Mouse (Mus musculus): ENCODE measurements around the gene Nr6a1. TPM values are rescaled to one million over a fixed set of nuclear protein-coding genes. Genes with fewer than 3 reads are reported as not detected.

Nr6a1 gene
- polyA plus RNA-seq, 3 experiments from 2014 or later, result 0.37 to 0.63 (median 0.54) TPM

DNA sequence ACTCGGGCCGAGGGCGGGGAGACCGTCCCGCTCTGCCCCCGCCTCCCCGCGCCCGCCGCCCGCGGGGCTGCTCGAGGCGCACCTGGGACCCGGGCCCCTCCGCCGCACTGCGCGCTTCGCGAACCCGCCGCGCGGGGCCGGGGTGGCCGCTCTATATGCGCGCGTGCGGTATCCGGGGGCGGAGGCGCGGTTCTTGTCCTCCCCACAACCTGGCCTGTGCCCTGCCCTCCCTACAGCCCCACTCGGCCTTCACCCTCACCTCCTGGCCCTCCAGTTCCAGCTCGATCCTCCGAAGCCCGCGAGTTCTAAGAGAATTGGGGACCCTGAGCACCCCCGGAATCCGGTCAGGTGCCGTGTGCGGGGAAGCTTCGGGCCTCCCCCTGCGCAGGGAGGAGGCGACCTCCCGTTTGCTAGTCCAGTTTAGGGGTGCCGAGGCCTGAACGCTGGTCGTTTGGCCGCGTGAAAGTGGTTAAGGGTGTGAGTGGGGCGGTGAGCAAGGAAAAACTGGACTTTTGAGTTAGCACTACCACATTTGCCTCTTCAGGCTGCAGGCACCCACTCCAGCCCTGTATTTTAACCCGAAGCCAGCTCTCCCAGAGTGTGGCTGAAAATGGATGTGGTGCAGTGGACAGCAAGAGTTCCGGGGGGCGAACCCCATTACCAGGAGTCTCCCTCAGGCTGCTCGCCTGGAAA is 215.3 kb downstream of the Nr6a1 start:
- ATAC-seq, result no peak

DNA sequence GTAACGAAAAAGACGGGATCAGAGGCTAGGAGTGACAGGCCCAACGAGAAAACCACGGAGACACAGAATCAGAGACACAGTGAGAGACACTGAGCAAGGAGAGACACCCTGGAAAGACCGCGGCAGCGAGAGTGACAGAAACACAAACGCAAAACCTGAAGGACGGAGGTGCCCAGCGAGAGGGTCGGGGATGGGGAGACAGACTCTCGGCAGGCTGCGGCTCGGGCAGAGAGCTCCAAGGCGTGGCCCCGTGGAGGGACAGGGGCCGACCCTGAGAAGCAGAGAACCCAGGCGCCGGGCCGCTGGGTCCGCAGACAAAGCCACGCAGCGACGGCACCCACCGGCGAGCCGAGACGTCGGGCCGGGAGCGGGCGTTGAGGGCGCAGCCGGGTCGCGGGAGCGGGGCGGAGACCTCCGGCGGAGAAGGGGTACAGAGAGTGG is 216.0 kb downstream of the Nr6a1 start:
- ATAC-seq, result no peak

DNA sequence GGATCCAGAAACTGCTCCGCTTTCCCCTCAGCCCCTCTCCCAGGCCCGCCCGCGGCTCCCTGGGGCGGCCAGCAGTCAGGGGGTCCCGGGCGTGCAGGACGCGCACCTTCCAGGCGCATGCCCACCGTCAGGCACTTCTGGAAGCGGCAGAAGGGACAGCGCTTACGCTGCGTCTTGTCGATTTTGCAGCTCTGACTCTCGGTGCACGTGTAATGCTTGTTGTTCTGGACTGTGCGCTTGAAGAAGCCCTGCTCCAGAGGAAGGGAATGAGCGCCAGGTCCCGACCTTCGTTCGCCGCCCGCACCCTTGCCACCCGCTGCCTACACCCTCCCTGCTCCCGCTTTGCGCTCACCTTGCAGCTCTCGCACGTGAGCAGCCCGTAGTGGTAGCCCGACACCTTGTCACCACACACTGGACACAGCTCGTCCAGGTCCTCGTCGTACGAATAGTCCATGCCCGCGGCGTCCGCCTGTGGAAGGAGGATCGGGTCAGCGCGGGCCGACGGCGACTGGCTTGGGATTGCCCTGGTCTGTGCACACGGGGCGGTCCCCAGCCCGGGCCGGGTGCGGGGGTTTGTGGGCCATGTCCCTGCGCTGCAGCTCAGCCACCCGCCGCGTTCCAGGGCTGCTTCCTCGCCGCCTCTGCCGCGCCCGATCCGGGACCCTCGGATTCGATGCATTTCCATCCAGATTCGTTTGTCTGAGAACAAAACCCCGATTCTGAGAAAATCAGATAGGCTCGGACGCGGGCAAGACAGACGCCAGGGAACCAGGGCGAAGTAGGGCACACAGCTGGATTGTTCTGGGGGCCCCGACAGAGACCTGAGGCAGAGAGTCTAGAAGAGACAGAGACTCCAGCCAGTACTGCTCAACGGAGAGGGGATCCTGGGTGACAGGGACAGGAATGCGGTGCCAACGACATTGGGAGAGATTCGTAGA is 216.9 kb downstream of the Nr6a1 start:
- ATAC-seq, result no peak

- ATAC-seq, result no peak
These were observed 218.4 kb downstream of the Nr6a1 start for GRCm38 (mm10) chr2:38708907-38709688.

DNA sequence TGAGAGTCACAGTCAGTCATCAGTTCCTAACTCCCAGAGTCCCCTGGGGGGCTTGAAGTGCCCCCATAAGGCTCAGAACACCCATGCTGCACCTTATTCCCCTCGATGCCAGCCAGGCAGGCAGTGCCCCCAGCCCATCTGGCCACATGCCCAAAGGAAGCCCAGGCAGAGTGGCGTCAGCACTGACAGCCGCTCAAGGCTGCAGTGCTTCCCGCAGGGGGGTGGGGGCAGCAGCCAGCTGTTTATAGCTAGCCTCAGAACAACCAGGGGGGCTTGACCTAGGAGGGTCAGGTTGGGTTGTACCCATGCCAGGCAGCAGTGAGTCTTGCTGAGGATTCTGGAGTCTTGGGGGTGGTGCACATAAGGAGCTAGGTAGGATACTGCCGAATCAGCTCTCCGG is 220.8 kb downstream of the Nr6a1 start:
- no peak for ATAC-seq

- no peak for ATAC-seq
These were observed 222.5 kb downstream of the Nr6a1 start for GRCm38 (mm10) chr2:38705036-38705435.

GRCm38 (mm10) chr2:38704336-38704735 is 223.2 kb downstream of the Nr6a1 start:
- no peak for ATAC-seq

GRCm38 (mm10) chr2:38700177-38700576 is 227.3 kb downstream of the Nr6a1 start:
- ATAC-seq, result no peak

- no peak for ATAC-seq
These were observed 228.9 kb downstream of the Nr6a1 start for GRCm38 (mm10) chr2:38698623-38699022.

DNA sequence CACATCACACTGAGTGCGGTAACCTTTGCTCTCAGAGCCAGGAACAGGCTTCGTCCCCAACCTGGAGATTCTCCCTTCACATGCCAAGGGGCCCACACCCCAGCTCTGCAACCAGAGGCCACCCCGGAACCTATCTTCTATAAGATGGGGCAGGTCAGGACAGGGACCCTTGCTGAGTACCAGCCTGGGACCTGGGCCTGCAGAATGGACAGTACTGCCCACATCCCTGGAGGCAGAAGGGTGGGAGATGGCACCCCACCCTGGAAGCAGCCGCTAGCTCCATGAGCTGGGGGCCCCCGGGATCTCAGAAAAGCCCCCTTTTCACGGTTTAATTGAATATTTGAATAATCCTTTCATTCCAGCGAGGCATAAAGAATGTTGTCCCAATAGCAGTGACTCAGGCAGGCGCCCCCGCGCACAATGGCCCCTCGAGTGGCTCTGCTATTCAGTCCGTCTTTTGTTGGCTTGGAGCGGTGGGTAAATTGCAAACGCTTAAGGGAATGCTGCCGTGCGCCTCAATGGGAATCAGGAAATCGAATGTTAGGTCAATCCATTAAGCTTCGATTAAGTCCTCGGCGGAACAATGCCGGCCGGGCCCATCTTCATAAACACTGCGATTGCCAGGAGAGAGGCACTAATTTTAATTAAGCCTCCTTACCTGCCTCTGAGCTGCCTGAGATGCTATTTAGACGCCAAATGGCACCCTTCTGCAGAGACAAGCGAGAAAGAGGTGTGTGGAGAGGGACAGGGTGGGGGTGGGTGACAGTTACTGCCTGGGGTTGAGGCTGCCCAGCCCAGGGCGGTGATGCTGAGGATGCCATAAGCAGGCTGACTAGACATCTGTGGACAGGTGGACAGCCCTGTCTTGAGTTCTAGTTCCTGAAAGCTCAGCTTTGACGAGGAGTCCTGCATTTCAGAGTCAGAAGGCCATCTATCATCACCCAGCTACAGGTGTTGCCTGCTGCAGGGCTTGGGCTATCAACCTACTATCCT is 230.1 kb downstream of the Nr6a1 start:
- no peak for ATAC-seq

GRCm38 (mm10) chr2:38695770-38696169 is 231.7 kb downstream of the Nr6a1 start:
- ATAC-seq, result no peak

DNA sequence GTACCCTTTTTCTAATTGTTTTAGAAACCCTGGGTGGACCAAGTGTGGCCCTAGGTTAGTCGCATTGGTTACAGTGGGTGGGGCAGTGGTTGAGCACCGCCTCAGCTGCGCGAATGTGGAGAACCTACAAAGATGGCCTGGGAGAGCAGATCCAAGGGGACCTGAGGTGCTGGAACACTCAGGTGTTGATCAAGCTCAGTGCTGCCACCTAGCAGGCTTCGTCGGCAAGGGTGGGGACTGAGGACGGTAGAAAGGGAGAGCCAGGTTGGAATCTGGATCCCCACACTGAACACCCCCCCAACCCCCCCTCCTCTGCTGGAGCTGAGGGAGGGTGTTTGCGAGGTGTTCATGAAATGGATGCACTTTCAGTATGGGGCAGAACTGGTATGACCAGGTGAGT is 235.9 kb downstream of the Nr6a1 start:
- no peak for ATAC-seq

- ATAC-seq, result no peak
These were observed 237.6 kb downstream of the Nr6a1 start for GRCm38 (mm10) chr2:38689881-38690280.

- ATAC-seq, result no peak
These were observed 238.5 kb downstream of the Nr6a1 start for GRCm38 (mm10) chr2:38688791-38689520.

DNA sequence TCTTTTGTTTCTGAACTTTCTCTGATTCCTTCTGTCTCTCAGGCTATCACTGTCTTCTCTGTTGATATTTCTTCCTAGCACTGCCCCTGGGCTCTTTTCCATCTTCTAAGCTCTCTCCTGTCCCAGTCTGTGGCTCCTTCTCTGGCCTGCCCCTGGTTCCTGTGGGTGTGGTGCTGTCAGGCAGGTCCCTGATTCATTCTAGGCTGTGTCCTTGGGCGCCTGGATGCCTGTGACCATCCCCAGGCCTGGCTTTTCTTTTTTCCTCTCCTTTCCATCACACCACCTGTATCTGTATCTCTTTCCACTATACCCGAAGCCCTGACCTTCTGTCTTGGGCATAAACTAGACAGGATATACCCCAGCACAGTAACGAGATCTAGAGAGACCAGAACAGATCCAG is 241.7 kb downstream of the Nr6a1 start:
- ATAC-seq, result no peak

DNA sequence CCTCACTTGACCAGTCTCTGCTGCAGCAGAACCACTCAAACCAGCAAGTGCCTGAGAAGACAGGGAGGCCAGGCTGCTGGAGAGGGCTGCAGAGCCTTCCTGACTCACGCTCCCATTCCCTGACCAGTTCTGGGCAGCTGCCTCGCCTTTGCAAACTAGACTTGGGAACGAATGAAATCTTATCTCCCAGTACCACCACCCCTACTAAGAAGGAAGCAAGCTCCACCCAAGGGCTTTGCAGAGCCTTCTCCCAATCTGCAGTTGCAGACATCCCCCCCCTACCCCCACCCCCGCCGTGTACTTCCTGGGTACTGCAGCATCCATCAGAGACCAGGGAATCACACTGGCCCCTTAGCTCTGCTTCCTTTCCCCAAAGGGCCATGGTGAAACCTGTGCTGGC is 244.4 kb downstream of the Nr6a1 start:
- no peak for ATAC-seq

DNA sequence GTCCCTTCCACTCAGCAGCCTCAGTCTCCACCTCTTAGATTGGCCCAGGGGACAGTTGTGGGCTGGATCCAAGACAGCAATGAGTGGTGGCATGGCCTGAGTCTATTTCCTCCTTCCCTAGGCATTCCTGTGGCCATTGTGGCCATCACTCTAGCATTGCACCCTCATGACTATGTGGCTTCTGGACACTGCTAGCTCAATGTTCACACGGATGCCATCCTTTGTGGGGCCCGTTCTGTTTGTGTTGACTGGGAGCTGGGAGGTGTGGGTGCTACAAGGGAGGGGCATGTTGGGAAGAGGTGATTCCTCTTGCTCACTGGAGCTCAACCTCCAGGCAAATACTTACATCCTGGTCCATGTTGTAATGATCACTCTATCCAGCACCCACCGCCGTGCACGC is 245.3 kb downstream of the Nr6a1 start:
- ATAC-seq, result no peak

DNA sequence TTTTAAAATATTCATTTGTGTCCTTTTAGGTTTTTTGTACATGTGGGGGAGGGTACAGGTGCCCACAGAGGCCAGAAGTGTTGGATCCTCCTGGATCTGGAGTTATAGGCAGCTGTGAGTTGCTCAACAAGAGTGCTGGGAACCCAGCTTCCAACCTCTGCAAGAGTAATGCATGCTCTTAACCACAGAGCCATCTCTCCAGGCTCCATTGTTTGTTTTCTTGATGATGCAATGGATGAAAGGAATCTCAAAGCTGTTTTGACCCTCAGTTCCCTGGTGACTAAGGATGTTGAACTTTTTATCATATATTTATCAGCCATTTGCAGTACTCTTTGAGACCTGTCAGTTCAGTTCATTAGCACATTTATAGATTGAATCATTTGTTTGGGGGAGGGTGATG is 248.5 kb downstream of the Nr6a1 start:
- ATAC-seq, result no peak

GRCm38 (mm10) chr2:38675366-38675969 is 252.0 kb downstream of the Nr6a1 start:
- ATAC-seq, result no peak

Data from inflammation-experienced regulatory T-cells, adult 6 months (primary cell).